Mouse (Mus musculus) neural tube, embryonic 12.5 days (tissue): ENCODE measurements around the gene Bag6. TPM values are rescaled to one million over a fixed set of nuclear protein-coding genes. Genes with fewer than 3 reads are reported as not detected.

Experiments
- ATAC-seq: fragments of 200-750 bp; cut with Nextera tagmentation; 2 replicates; pipeline ENCODE4 v1.8.0; 2017; ENCODE audit warnings: low read depth, mild to moderate bottlenecking, moderate TSS enrichment, moderate library complexity; ENCODE audit not compliant: low FRiP score
- H3K27ac ChIP-seq: fragments of 300-500 bp; sonication (generic); 2 replicates; pipeline ENCODE4 v1.5.1; 2016
- H3K27me3 ChIP-seq: fragments of 300-500 bp; sonication (generic); replicated peaks from 2 replicates; pipeline ENCODE4 v1.6.1; 2016; ENCODE audit warnings: mild to moderate bottlenecking
- H3K36me3 ChIP-seq: fragments of 300-500 bp; sonication (generic); 2 replicates; pipeline ENCODE4 v1.6.1; 2016; ENCODE audit warnings: mild to moderate bottlenecking
- H3K4me1 ChIP-seq: fragments of 300-500 bp; sonication (generic); 2 replicates; pipeline ENCODE4 v1.6.1; 2016
- H3K4me2 ChIP-seq: fragments of 300-500 bp; sonication (generic); replicated peaks from 2 replicates; pipeline ENCODE4 v1.6.1; 2016; ENCODE audit warnings: mild to moderate bottlenecking
- H3K4me3 ChIP-seq: fragments of 300-500 bp; sonication (generic); 2 replicates; pipeline ENCODE4 v1.5.1; 2016
- H3K9ac ChIP-seq: fragments of 300-500 bp; sonication (generic); 2 replicates; pipeline ENCODE4 v1.6.1; 2016; ENCODE audit warnings: mild to moderate bottlenecking
- H3K9me3 ChIP-seq: fragments of 300-500 bp; sonication (generic); 2 replicates; pipeline ENCODE4 v1.6.1; 2016; ENCODE audit warnings: mild to moderate bottlenecking
- WGBS: fragments of 180-500 bp; shearing (Covaris S2); methylation state at CpG from one replicate; pipeline ENCODE4 v1.1.7; 2016; 5-methylcytosine and 5-hydroxymethylcytosine counted together
- polyA plus RNA-seq: library from polyadenylated mRNA; unstranded; fragments of >200 nt; fragmentation: Nextera tagmentation; extraction: Ambion mirVana; gene quantifications from 2 replicates; pipeline ENCODE4 v1.2.1, GENCODE M21; 2016

Bag6 gene
- polyA plus RNA-seq, 1 experiment from 2014 or later: 82.8 TPM

GRCm38 (mm10) chr17:35164568-35165450, 29.8 kb downstream of the Bag6 start, which contains the start of gene Prrc2a:
Gene Prrc2a, minus strand, starts transcription at chr17:35164897.
- under 1% methylated on average over 75 of the region's 89 CpGs for WGBS
- Histone ChIP-seq H3K9me3 (no peaks in the 10 kb centered on the region), H3K9ac (peak within 1 kb of the TSS; percentile 100), H3K36me3 (peaks cover 23% of the 10 kb centered on the region), H3K27me3 (no peaks in the 10 kb centered on the region), H3K4me2 (peak within 1 kb of the TSS; percentile 92), H3K27ac (peak within 1 kb of the TSS; percentile 89), H3K4me1 (peaks cover 30% of the 10 kb centered on the region), H3K4me3 (peak within 1 kb of the TSS; percentile 99)
- peak; percentile 94 for ATAC-seq

GRCm38 (mm10) chr17:35165451-35166155, 30.6 kb downstream of the Bag6 start:
- 23% methylated on average over 12 of the region's 12 CpGs for WGBS
- ATAC-seq: peak; percentile 89

GRCm38 (mm10) chr17:35166352-35167035, 31.5 kb downstream of the Bag6 start:
- no peaks in the 10 kb centered on the region for H3K9me3 ChIP-seq
- H3K9ac ChIP-seq: no peak overlapping the region; the same call in 1 of the 2 replicates
- peak overlapping the region; percentile 92 for H3K4me2 ChIP-seq
- no peak for ATAC-seq
- H3K4me1 ChIP-seq: peaks cover 29% of the 10 kb centered on the region
- no peaks in the 10 kb centered on the region for H3K27me3 ChIP-seq
- WGBS: 64% methylated on average over 8 of the region's 8 CpGs
- H3K27ac ChIP-seq: no peak overlapping the region
- H3K36me3 ChIP-seq: peaks cover 6% of the 10 kb centered on the region
- H3K4me3 ChIP-seq: no peak overlapping the region

More at GRCm38 (mm10) chr17:35165451-35166155, 30.6 kb downstream of the Bag6 start:
- peak overlapping the region; percentile 92 for H3K4me2 ChIP-seq
- H3K27me3 ChIP-seq: no peaks in the 10 kb centered on the region
- H3K4me1 ChIP-seq: peaks cover 30% of the 10 kb centered on the region
- peak overlapping the region; percentile 85 for H3K27ac ChIP-seq
- peak overlapping the region; percentile 99 for H3K4me3 ChIP-seq
- peaks cover 15% of the 10 kb centered on the region for H3K36me3 ChIP-seq
- H3K9me3 ChIP-seq: no peaks in the 10 kb centered on the region
- H3K9ac ChIP-seq: peak overlapping the region; percentile 52

GRCm38 (mm10) chr17:35167794-35168193, 32.8 kb downstream of the Bag6 start:
- no peak overlapping the region for H3K9ac ChIP-seq
- H3K4me3 ChIP-seq: no peak overlapping the region
- ATAC-seq: no peak
- H3K4me2 ChIP-seq: no peak overlapping the region
- H3K36me3 ChIP-seq: no peaks in the 10 kb centered on the region
- H3K27ac ChIP-seq: no peak overlapping the region
- WGBS: 88% methylated on average over 7 of the region's 7 CpGs
- no peaks in the 10 kb centered on the region for H3K9me3 ChIP-seq
- H3K27me3 ChIP-seq: no peaks in the 10 kb centered on the region
- H3K4me1 ChIP-seq: peaks cover 16% of the 10 kb centered on the region

- no peak overlapping the region for H3K4me3 ChIP-seq
- no peak overlapping the region for H3K9ac ChIP-seq
- H3K27me3 ChIP-seq: no peaks in the 10 kb centered on the region
- H3K9me3 ChIP-seq: no peaks in the 10 kb centered on the region
- WGBS: 25% methylated on average over 4 of the region's 4 CpGs
- no peaks in the 10 kb centered on the region for H3K36me3 ChIP-seq
- no peak overlapping the region for H3K27ac ChIP-seq
- no peak for ATAC-seq
- no peak overlapping the region for H3K4me2 ChIP-seq
- peaks cover 9% of the 10 kb centered on the region for H3K4me1 ChIP-seq
These were observed 33.7 kb downstream of the Bag6 start for GRCm38 (mm10) chr17:35168541-35169207.

GRCm38 (mm10) chr17:35172445-35173234, 37.7 kb downstream of the Bag6 start:
- no peaks in the 10 kb centered on the region for H3K36me3 ChIP-seq
- H3K4me1 ChIP-seq: no peaks in the 10 kb centered on the region
- no peak for ATAC-seq
- no peak overlapping the region for H3K4me2 ChIP-seq
- H3K4me3 ChIP-seq: no peak overlapping the region
- H3K27ac ChIP-seq: no peak overlapping the region
- no peaks in the 10 kb centered on the region for H3K9me3 ChIP-seq
- no peak overlapping the region for H3K9ac ChIP-seq
- 75% methylated on average over 11 of the region's 11 CpGs for WGBS
- H3K27me3 ChIP-seq: no peaks in the 10 kb centered on the region

- Histone ChIP-seq H3K4me2 (no peak overlapping the region), H3K27me3 (no peaks in the 10 kb centered on the region), H3K36me3 (no peaks in the 10 kb centered on the region), H3K4me3 (no peak overlapping the region), H3K27ac (no peak overlapping the region), H3K9ac (no peak overlapping the region), H3K9me3 (no peaks in the 10 kb centered on the region), H3K4me1 (no peaks in the 10 kb centered on the region)
- 73% methylated on average over 3 of the region's 3 CpGs for WGBS
- no peak for ATAC-seq
These were observed 38.4 kb downstream of the Bag6 start for GRCm38 (mm10) chr17:35173329-35173728.

GRCm38 (mm10) chr17:35174201-35174977, 39.4 kb downstream of the Bag6 start:
- no peak overlapping the region for H3K4me3 ChIP-seq
- no peak for ATAC-seq
- no peak overlapping the region for H3K9ac ChIP-seq
- H3K27ac ChIP-seq: no peak overlapping the region
- no peaks in the 10 kb centered on the region for H3K9me3 ChIP-seq
- H3K4me2 ChIP-seq: no peak overlapping the region
- 77% methylated on average over 8 of the region's 8 CpGs for WGBS
- no peaks in the 10 kb centered on the region for H3K27me3 ChIP-seq
- H3K4me1 ChIP-seq: no peaks in the 10 kb centered on the region
- no peaks in the 10 kb centered on the region for H3K36me3 ChIP-seq

- Histone ChIP-seq H3K4me3 (no peak overlapping the region), H3K4me1 (no peaks in the 10 kb centered on the region), H3K27ac (no peak overlapping the region), H3K27me3 (no peaks in the 10 kb centered on the region), H3K36me3 (no peaks in the 10 kb centered on the region), H3K9ac (no peak overlapping the region), H3K9me3 (no peaks in the 10 kb centered on the region), H3K4me2 (no peak overlapping the region)
- WGBS: 77% methylated on average over 6 of the region's 6 CpGs
- no peak for ATAC-seq
These were observed 40.4 kb downstream of the Bag6 start for GRCm38 (mm10) chr17:35175382-35175781.

- no peak within 1 kb of the TSS for H3K9ac ChIP-seq
- H3K4me3 ChIP-seq: no peak within 1 kb of the TSS
- WGBS: 63% methylated on average over 2 of the region's 2 CpGs
- no peaks in the 10 kb centered on the region for H3K9me3 ChIP-seq
- H3K36me3 ChIP-seq: no peaks in the 10 kb centered on the region
- ATAC-seq: no peak
- H3K4me1 ChIP-seq: no peaks in the 10 kb centered on the region
- no peak within 1 kb of the TSS for H3K4me2 ChIP-seq
- H3K27me3 ChIP-seq: no peaks in the 10 kb centered on the region
- no peak within 1 kb of the TSS for H3K27ac ChIP-seq
These were observed 41.0 kb downstream of the Bag6 start, which contains the start of gene Aif1 for GRCm38 (mm10) chr17:35175968-35176367. Gene Aif1, minus strand, starts transcription at chr17:35176068.
